Mouse (Mus musculus) small intestine, adult 2 months (tissue): ENCODE results near the gene Hcrt. TPM values are rescaled to one million over a fixed set of nuclear protein-coding genes. Genes with fewer than 3 reads are reported as not detected.
A peak's percentile ranks its signal among the peaks of the same experiment; 100 is the strongest.

Experiments used
- H3K27ac ChIP-seq: fragments of 200-500 bp; 2 replicates; pipeline ENCODE4 v1.5.1; 2012; ENCODE audit warnings: low read depth, low read length, control low read depth, inconsistent platforms; ENCODE audit not compliant: insufficient read depth
- H3K27me3 ChIP-seq: fragments of 200-500 bp; 2 replicates; pipeline ENCODE4 v1.6.1; 2012; ENCODE audit warnings: mild to moderate bottlenecking, moderate library complexity, low read length, inconsistent platforms; ENCODE audit not compliant: control insufficient read depth, insufficient read depth
- H3K36me3 ChIP-seq: fragments of 200-500 bp; 2 replicates; pipeline ENCODE4 v1.6.1; 2012; ENCODE audit warnings: mild to moderate bottlenecking, low read length, control low read depth, inconsistent platforms; ENCODE audit not compliant: control insufficient read depth, insufficient read depth
- H3K4me1 ChIP-seq: fragments of 200-500 bp; 2 replicates; pipeline ENCODE4 v1.6.1; 2012; ENCODE audit warnings: low read length, inconsistent platforms, mixed read lengths; ENCODE audit not compliant: control insufficient read depth, insufficient read depth, insufficient read length
- H3K4me3 ChIP-seq: fragments of 200-500 bp; 2 replicates; pipeline ENCODE4 v1.5.1; 2012; ENCODE audit warnings: low read depth, mild to moderate bottlenecking, control low read depth, inconsistent platforms, low read length, moderate library complexity
- CTCF ChIP-seq: fragments of 200-500 bp; IDR thresholded peaks from 2 replicates; pipeline ENCODE4 v1.5.1; 2012; ENCODE audit warnings: low read depth, mild to moderate bottlenecking, control low read depth, inconsistent platforms, low read length, moderate library complexity, mixed read lengths; ENCODE audit not compliant: insufficient replicate concordance, insufficient read length; ENCODE audit errors: extremely low read depth
- POLR2A ChIP-seq: fragments of 200-500 bp; IDR thresholded peaks from 2 replicates; pipeline ENCODE4 v1.6.1; 2012; ENCODE audit warnings: low read depth, mild to moderate bottlenecking, control low read depth, inconsistent platforms, low read length, moderate library complexity
- WGBS: fragments of 180-500 bp; shearing (Covaris S2); methylation state at CpG from one replicate; pipeline ENCODE4 v1.1.7; 2018; 5-methylcytosine and 5-hydroxymethylcytosine counted together
- polyA plus RNA-seq: library from polyadenylated mRNA; depleted of rRNA; stranded (reverse); fragments of >200 nt; gene quantifications from 2 replicates; pipeline ENCODE4 v1.2.3, GENCODE M21; 2012

Hcrt gene
- polyA plus RNA-seq, 1 experiment, result not detected

GRCm38 (mm10) chr11:100735954-100736745 lies 26.6 kb downstream of the Hcrt start:
- H3K27me3 ChIP-seq, result no peaks in the 10 kb centered on the region
- TF ChIP-seq CTCF (no peak), POLR2A (peak; percentile 43)
- WGBS, result 41% methylated on average over 14 of the region's 14 CpGs
- H3K4me3 ChIP-seq, result peak overlapping the region; percentile 61
- H3K27ac ChIP-seq, result peak overlapping the region; percentile 71
- H3K36me3 ChIP-seq, result peaks cover 4% of the 10 kb centered on the region
- peaks cover 18% of the 10 kb centered on the region for H3K4me1 ChIP-seq

- Histone ChIP-seq H3K36me3 (peaks cover 4% of the 10 kb centered on the region), H3K27me3 (no peaks in the 10 kb centered on the region), H3K27ac (peak overlapping the region; percentile 71), H3K4me1 (peaks cover 18% of the 10 kb centered on the region), H3K4me3 (peak overlapping the region; percentile 61)
- WGBS, result 64% methylated on average over 9 of the region's 9 CpGs
- TF ChIP-seq POLR2A (no peak), CTCF (no peak)
These were observed 27.4 kb downstream of the Hcrt start for GRCm38 (mm10) chr11:100735134-100735865.

GRCm38 (mm10) chr11:100730477-100731205 lies 32.1 kb downstream of the Hcrt start:
- peaks cover 11% of the 10 kb centered on the region for H3K4me1 ChIP-seq
- WGBS, result 79% methylated on average over 6 of the region's 6 CpGs
- no peaks in the 10 kb centered on the region for H3K27me3 ChIP-seq
- no peak for TF ChIP-seq POLR2A
- TF ChIP-seq CTCF, result no peak
- H3K4me3 ChIP-seq, result no peak overlapping the region
- H3K27ac ChIP-seq, result no peak overlapping the region
- H3K36me3 ChIP-seq, result peaks cover 17% of the 10 kb centered on the region

- WGBS, result 79% methylated on average over 4 of the region's 4 CpGs
- peaks cover 9% of the 10 kb centered on the region for H3K4me1 ChIP-seq
- peaks cover 17% of the 10 kb centered on the region for H3K36me3 ChIP-seq
- TF ChIP-seq CTCF (no peak), POLR2A (no peak)
- H3K27ac ChIP-seq, result no peak overlapping the region
- H3K27me3 ChIP-seq, result no peaks in the 10 kb centered on the region
- H3K4me3 ChIP-seq, result no peak overlapping the region
These were observed 32.8 kb downstream of the Hcrt start for GRCm38 (mm10) chr11:100729976-100730375.

GRCm38 (mm10) chr11:100728601-100729000 lies 34.1 kb downstream of the Hcrt start:
- H3K27ac ChIP-seq, result no peak overlapping the region
- 85% methylated on average over 6 of the region's 6 CpGs for WGBS

GRCm38 (mm10) chr11:100727201-100727600 lies 35.5 kb downstream of the Hcrt start:
- peaks cover 21% of the 10 kb centered on the region for H3K4me1 ChIP-seq
- H3K36me3 ChIP-seq, result peaks cover 13% of the 10 kb centered on the region
- no peaks in the 10 kb centered on the region for H3K27me3 ChIP-seq
- no peak overlapping the region for H3K4me3 ChIP-seq
- no peak overlapping the region for H3K27ac ChIP-seq
- 89% methylated on average over 3 of the region's 3 CpGs for WGBS
- TF ChIP-seq POLR2A (no peak), CTCF (no peak)

More at GRCm38 (mm10) chr11:100728601-100729000, 34.1 kb downstream of the Hcrt start:
- Histone ChIP-seq H3K27me3 (no peaks in the 10 kb centered on the region), H3K36me3 (peaks cover 17% of the 10 kb centered on the region), H3K4me1 (peaks cover 16% of the 10 kb centered on the region), H3K4me3 (no peak overlapping the region)
- TF ChIP-seq CTCF, result no peak
- no peak for TF ChIP-seq POLR2A
